27 mouse cellular contexts compared by ENCODE assay signal in the genomic region with DNA sequence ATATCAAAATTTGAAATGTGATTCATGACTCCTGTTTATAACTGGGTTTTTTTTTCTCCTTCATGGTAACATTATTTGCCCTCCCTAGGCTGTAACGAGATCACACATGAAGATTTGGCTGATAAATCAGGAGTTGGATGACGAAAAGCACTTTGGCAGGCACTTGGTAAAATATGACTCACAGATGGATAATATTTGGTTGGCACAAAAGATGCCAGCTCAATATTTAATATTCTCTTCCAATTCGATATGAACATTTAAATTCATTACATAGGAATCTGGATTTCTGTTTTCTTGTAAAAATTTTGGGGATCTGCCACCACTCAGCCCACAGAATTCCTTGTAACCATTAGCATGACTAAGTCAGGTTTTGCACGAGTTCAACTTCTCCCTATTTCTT.
A peak's percentile ranks its signal among the peaks of the same experiment; 100 is the strongest.
DNase-seq lines count a peak whose midpoint lies in the region; ATAC-seq and TF ChIP-seq lines count a peak whose summit lies in the region.
"Had no signal": no experiment of that assay in that cellular context is flagged by ENCODE, and none has a peak within 500 bp of the region (broad histone marks: within the 10 kb centered on the region; RNA-seq: fewer than 3 reads in every experiment).

No protein-coding gene starts in this region.

- TF ChIP-seq CTCF in brain, embryonic 14.5 days (IDR thresholded peaks at IDR 0.05; ENCODE audit: borderline replicate concordance, extremely low read depth, insufficient read depth, insufficient read length) = no peak
- TF ChIP-seq CTCF in stomach, postnatal 0 days (IDR thresholded peaks at IDR 0.05; ENCODE audit: low read depth) = no peak

- no peaks in the 10 kb centered on the region for H3K4me1 ChIP-seq in stomach, postnatal 0 days (replicated peaks; ENCODE audit: control insufficient read depth, insufficient read depth)
- H3K4me1 ChIP-seq in heart, embryonic 10.5 days = no peaks in the 10 kb centered on the region
- H3K4me1 ChIP-seq: embryonic facial prominence, embryonic 13.5 days; hindbrain, embryonic 15.5 days; intestine, embryonic 15.5 days; limb, embryonic 13.5 days; liver, embryonic 12.5 days; neural tube, embryonic 15.5 days had no signal

- ATAC-seq in cerebellum, adult (ENCODE audit: insufficient number of reproducible peaks, low FRiP score, low TSS enrichment) = no peak
- no peak for ATAC-seq in stomach, postnatal 0 days (ENCODE audit: low FRiP score, low TSS enrichment)
- ATAC-seq: intestine, embryonic 15.5 days; liver, embryonic 12.5 days; Patski had no signal

- DNase-seq in cerebellum, postnatal 14 days = peak; percentile 2 to 60
- peak; percentile 61 for DNase-seq in 3T3-L1 (ENCODE audit: low read depth, low spot score)
- DNase-seq in brain, embryonic 14.5 days (ENCODE audit: low read depth) = peak; percentile 58
- peak; percentile 39 for DNase-seq in layer of hippocampus, adult 9-11 months
- DNase-seq in stomach, postnatal 0 days (ENCODE audit: low spot score) = no peak
- no peak for DNase-seq in heart, embryonic 10.5 days (ENCODE audit: low spot score)
- DNase-seq in right cerebral cortex, adult 18-20 months = no peak
- DNase-seq: adrenal gland, adult 8-10 months; cerebellum, adult 11 months; cerebellum, adult 9-11 months; gastrocnemius, adult 2 months; heart, postnatal 4 days; kidney, adult 8-10 months; kidney, postnatal 25 days; lung, adult 18-20 months; lung, postnatal 10 days; right cerebral cortex, postnatal 14 days; thymus, postnatal 25 days had no signal

- no peaks in the 10 kb centered on the region for H3K9me3 ChIP-seq in stomach, postnatal 0 days (ENCODE audit: control insufficient read depth, low read length)
- no peaks in the 10 kb centered on the region for H3K9me3 ChIP-seq in heart, embryonic 10.5 days
- H3K9me3 ChIP-seq: embryonic facial prominence, embryonic 13.5 days; hindbrain, embryonic 15.5 days; intestine, embryonic 15.5 days; limb, embryonic 13.5 days; liver, embryonic 12.5 days; neural tube, embryonic 15.5 days had no signal

- H3K27ac ChIP-seq in stomach, postnatal 0 days (replicated peaks) = no peak overlapping the region
- no peak overlapping the region for H3K27ac ChIP-seq in heart, embryonic 10.5 days
- H3K27ac ChIP-seq: embryonic facial prominence, embryonic 13.5 days; gastrocnemius, adult 2 months; hindbrain, embryonic 15.5 days; intestine, embryonic 15.5 days; limb, embryonic 13.5 days; liver, embryonic 12.5 days; neural tube, embryonic 15.5 days had no signal

- no peak overlapping the region for H3K4me2 ChIP-seq in stomach, postnatal 0 days (replicated peaks; ENCODE audit: low read depth)
- H3K4me2 ChIP-seq: embryonic facial prominence, embryonic 13.5 days; hindbrain, embryonic 15.5 days; intestine, embryonic 15.5 days; limb, embryonic 13.5 days; liver, embryonic 12.5 days; midbrain, embryonic 11.5 days; neural tube, embryonic 15.5 days had no signal

- H3K27me3 ChIP-seq in stomach, postnatal 0 days (ENCODE audit: control insufficient read depth, insufficient read depth, low read length) = no peaks in the 10 kb centered on the region
- no peaks in the 10 kb centered on the region for H3K27me3 ChIP-seq in heart, embryonic 10.5 days (ENCODE audit: insufficient read depth, poor library complexity, severe bottlenecking)
- H3K27me3 ChIP-seq: embryonic facial prominence, embryonic 13.5 days; hindbrain, embryonic 15.5 days; intestine, embryonic 15.5 days; limb, embryonic 13.5 days; liver, embryonic 12.5 days; neural tube, embryonic 15.5 days had no signal

- H3K36me3 ChIP-seq in stomach, postnatal 0 days (ENCODE audit: control insufficient read depth, insufficient read depth, low read length) = no peaks in the 10 kb centered on the region
- H3K36me3 ChIP-seq in heart, embryonic 10.5 days = no peaks in the 10 kb centered on the region
- H3K36me3 ChIP-seq: embryonic facial prominence, embryonic 13.5 days; hindbrain, embryonic 15.5 days; intestine, embryonic 15.5 days; limb, embryonic 13.5 days; liver, embryonic 12.5 days; neural tube, embryonic 15.5 days had no signal

- H3K9ac ChIP-seq in stomach, postnatal 0 days (ENCODE audit: low read length) = no peak overlapping the region
- H3K9ac ChIP-seq: embryonic facial prominence, embryonic 13.5 days; hindbrain, embryonic 15.5 days; intestine, embryonic 15.5 days; limb, embryonic 13.5 days; liver, embryonic 12.5 days; neural tube, embryonic 15.5 days had no signal

- TF ChIP-seq POLR2A in brain, embryonic 14.5 days (IDR thresholded peaks at IDR 0.05; ENCODE audit: borderline replicate concordance, extremely low read depth, insufficient read depth, insufficient read length, poor library complexity, severe bottlenecking) = no peak

- TF ChIP-seq EP300 in stomach, postnatal 0 days (optimal IDR thresholded peaks at IDR 0.05) = no peak

- 58% methylated on average over 4 of the region's 4 CpGs for WGBS in stomach, postnatal 0 days
- WGBS in heart, embryonic 10.5 days = 78% methylated on average over 4 of the region's 4 CpGs

- H3K4me3 ChIP-seq in stomach, postnatal 0 days (ENCODE audit: low read depth, low read length) = no peak overlapping the region
- H3K4me3 ChIP-seq in heart, embryonic 10.5 days = no peak overlapping the region
- H3K4me3 ChIP-seq: embryonic facial prominence, embryonic 13.5 days; gastrocnemius, adult 2 months; hindbrain, embryonic 15.5 days; intestine, embryonic 15.5 days; limb, embryonic 13.5 days; liver, embryonic 12.5 days; neural tube, embryonic 15.5 days had no signal

Comparison
In these comparisons a context has a peak if more than half of its experiments do, and no peak if none do; other contexts are left out.
1. DNase-seq: peak in cerebellum, postnatal 14 days (2 of 2), 3T3-L1 (single experiment), brain, embryonic 14.5 days (single experiment) and layer of hippocampus, adult 9-11 months (single experiment); none in stomach, postnatal 0 days (single experiment), heart, embryonic 10.5 days (single experiment) and right cerebral cortex, adult 18-20 months (single experiment).